Mouse (Mus musculus): ENCODE measurements around the gene Man1b1.

- no peak for TF ChIP-seq CTCF (IDR thresholded peaks at IDR 0.05; ENCODE audit: extremely low read depth, insufficient read length, insufficient replicate concordance, low read depth, low read length)
- TF ChIP-seq POLR2A (IDR thresholded peaks at IDR 0.05; ENCODE audit: low read depth, low read length), result no peak
Measured at GRCm38 (mm10) chr2:25293706-25294105, 38.4 kb upstream of the Man1b1 start.
